Mouse (Mus musculus) embryo, embryonic 10 days (tissue): ENCODE measurements around the gene Nthl1.
"Not testable (repeated sequence)": the region's sequence is repeated elsewhere in the genome, so short reads cannot be mapped to it uniquely, and the experiment has no call there.

Source experiments
- DNase-seq: peaks from one replicate; pipeline ENCODE4 v3.0.0-alpha.2; 2015; ENCODE audit warnings: low spot score

Gene Nthl1

DNA sequence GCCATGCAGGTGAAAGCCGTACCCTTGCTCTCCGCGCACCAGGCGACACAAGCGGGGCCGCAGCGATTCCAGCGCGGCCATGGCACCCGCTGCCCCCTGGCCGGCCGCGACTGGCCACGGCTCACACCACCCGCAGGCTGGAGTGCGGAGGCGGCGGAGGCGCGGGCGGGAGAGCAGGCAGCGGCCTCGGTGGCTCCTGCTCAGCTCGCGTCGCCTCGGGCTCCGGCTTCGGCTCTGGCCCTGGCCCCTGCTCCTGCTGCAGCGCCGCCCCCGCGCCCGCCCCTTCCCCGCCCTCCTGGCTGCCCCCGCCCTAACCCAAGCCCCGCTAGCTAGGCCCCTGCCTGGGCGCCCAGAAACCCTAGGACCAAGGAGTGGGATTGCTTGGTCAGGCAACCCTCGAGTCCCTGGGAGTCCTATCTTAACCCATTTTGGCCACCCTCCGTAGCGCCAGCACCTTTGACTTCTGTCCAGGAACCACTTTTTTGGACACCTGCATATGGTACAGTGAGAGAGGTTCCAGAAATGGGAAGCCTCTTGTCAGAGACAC lies 17.7 kb downstream of the Nthl1 start, which contains the start of gene Slc9a3r2:
Gene Slc9a3r2, minus strand, starts transcription at position 258 of the 547 bp plus-strand sequence.
- peak; percentile 72 for DNase-seq

DNA sequence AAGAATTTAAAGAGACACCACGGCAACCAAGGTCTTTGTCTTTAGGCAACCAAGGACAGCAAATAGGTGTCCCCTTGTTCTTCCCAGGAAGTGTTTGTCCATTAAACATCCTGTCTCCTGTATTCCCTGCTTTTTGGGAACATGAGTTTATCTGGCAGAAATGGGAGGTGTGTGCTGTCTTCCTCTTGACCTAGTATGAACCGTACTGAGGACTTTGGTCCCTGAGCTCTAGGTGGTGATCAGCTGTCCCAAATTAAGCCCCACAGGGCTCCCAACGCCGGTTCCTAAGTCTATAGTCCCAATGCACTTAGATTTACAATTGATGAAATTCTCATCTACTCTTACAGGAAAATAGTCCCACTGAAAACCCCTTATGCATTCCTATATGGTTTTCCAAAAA lies 18.3 kb downstream of the Nthl1 start:
- no peak for DNase-seq

DNA sequence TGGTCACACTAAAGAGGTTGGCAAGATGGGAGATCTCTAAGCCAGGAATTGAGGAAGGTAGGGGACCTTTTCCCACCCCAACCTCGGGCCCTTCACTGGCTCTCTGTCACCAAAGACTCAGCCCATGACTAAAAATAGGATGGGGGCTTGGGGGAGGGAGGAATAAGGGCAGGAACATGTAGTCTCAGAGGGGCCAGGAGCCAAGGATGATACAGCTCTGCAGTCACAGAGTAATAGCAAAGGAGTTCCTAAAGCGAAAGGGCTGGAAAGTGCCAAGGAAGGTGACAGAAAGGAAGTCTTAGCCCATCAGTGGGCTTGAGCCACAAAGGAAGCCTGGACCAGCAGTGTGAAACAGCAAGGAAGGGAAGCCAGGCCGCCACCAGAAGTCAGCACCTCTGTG lies 19.4 kb downstream of the Nthl1 start:
- no peak for DNase-seq

- peak; percentile 90 for DNase-seq
Observed at GRCm38 (mm10) chr17:24653967-24654710, 21.7 kb downstream of the Nthl1 start.

- DNase-seq = no peak
Observed at GRCm38 (mm10) chr17:24654969-24655368, 22.5 kb downstream of the Nthl1 start.

- DNase-seq = peak; percentile 34
Observed at GRCm38 (mm10) chr17:24658017-24658758, 25.7 kb downstream of the Nthl1 start, which contains the start of gene Npw. Gene Npw (minus strand): TSS chr17:24658457.

GRCm38 (mm10) chr17:24667011-24667410 lies 34.5 kb downstream of the Nthl1 start:
- not testable (repeated sequence) for DNase-seq

GRCm38 (mm10) chr17:24667416-24667815 lies 34.9 kb downstream of the Nthl1 start:
- peak; percentile 83 for DNase-seq

DNA sequence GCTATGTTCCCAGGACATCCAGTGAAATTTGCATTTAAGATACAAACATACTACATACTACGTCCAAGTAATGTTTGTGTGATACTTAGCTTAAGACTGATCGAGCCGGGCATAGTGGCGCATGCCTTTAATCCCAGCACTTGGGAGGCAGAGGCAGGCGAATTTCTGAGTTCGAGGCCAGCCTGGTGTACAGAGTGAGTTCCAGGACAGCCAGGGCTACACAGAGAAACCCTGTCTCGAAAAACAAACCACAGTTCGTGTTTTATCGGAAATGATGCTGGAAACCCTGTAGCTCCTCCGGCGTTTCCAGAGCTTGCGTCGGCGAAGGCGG lies 36.7 kb downstream of the Nthl1 start:
- not testable (repeated sequence) for DNase-seq

- peak; percentile 93 for DNase-seq
Observed at GRCm38 (mm10) chr17:24669545-24670245, 37.2 kb downstream of the Nthl1 start, which contains the start of gene Zfp598. Gene Zfp598 (plus strand): TSS chr17:24669687.

- DNase-seq = no peak
Observed at GRCm38 (mm10) chr17:24670246-24670844, 37.9 kb downstream of the Nthl1 start.

DNA sequence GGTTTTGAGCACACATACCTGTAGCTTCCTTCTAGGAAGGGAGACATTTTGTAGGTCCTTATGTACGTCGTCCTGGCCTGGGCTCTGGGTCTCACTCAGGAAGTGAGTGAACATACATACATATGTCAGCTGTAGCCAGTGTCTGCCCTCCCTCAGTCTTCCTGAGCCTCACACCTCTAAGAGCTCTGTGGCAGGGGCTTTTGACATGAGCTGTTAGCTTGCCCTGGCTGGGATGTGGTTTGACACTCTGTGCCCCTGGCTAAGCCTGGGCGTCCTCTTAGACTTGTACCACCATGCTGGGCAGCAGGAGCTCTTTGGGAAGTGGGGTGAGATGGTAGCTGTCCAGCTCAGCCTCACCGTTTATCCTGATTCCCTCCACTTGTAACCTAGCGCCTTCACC lies 38.9 kb downstream of the Nthl1 start:
- no peak for DNase-seq

DNA sequence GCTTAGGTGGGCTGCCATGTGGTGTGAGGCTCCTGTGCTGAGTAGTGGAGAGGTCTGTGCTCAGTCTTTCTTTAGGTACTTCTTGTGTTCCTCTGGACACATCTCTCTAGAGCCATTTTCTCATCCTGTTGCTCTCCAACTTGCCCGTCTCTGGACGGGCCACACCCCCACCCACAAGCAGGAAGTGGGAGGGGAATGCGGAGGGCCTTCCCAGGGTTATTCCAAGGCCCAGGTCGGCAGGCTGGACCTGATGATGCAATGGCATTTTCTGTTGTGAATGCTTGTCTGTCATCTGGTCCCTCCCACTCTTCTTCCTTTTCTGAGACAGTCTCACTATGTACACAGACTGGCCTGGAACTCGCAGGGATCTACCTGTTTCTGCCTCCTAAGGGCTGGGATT lies 39.7 kb downstream of the Nthl1 start:
- peak; percentile 39 for DNase-seq

DNA sequence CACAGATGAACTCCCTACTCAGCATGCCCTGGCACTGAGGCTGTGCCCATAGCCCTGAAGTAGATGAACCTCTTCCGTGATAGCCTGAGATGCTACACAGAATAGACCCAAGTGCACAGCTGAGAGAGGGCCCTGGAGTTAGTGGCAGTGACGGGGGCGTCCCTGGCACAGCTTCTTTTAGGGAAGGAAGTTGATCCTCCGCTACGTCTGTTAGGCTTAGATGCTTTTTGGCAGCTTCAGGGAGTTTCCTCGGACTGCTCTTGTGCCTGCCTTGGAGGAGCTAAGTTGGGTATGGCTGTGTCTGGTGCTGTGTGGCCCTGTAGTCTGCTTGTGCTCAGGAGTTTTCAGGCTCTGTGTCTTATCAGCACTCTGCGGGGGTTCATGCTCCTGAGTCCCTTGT lies 41.8 kb downstream of the Nthl1 start:
- DNase-seq = no peak

DNA sequence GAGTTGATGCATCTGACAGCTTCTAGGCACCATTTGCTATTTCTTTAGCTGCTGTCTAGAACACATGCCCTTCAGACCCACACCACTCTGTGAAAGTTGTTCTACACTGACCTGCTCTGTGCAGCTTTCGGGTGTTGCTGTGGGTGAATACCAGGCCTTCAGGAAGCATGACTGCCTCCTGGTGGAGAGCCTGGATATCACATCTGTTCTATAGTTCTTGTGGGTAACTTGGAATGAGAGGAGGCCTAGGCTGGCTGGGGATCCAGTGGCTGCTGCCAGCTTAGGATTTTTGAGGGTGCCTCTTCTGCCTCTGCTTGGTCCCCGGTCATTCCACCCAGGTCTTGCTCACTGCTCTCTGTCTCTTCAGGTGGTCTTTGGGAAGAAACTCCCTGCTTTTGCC lies 43.7 kb downstream of the Nthl1 start:
- DNase-seq = peak; percentile 82

DNA sequence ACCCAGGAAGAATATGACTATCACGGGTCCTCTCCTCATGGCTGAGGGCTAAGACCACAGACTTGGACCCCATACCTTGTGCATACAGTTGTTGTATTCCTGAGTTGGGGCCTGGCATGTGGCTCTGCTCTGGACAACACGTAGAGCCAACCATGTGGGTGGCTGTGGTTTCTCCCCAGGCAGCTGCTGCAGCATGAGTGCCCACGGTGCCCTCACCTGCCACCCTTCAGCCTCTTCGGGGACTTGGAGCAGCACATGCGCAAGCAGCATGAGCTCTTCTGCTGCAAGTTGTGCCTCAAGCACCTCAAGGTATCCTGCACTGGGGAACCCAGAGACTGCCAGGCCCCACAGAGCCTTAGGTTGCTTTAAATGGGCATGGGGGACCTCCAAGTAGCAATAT lies 44.4 kb downstream of the Nthl1 start:
- no peak for DNase-seq

GRCm38 (mm10) chr17:24677500-24678080 lies 45.1 kb downstream of the Nthl1 start:
- DNase-seq = no peak

GRCm38 (mm10) chr17:24686514-24686913 lies 54.0 kb downstream of the Nthl1 start:
- peak; percentile 70 for DNase-seq

GRCm38 (mm10) chr17:24687146-24687595 lies 54.7 kb downstream of the Nthl1 start:
- DNase-seq = peak; percentile 68

- DNase-seq = no peak
Observed at GRCm38 (mm10) chr17:24687599-24687998, 55.1 kb downstream of the Nthl1 start.
